Mouse (Mus musculus) heart, embryonic 13.5 days (tissue): ENCODE results near the gene Atp8a1. TPM values are rescaled to one million over a fixed set of nuclear protein-coding genes. Genes with fewer than 3 reads are reported as not detected.
A peak's percentile ranks its signal among the peaks of the same experiment; 100 is the strongest.

Experiments
- ATAC-seq: fragments of 200-750 bp; cut with Nextera tagmentation; 2 replicates; pipeline ENCODE4 v1.8.0; 2017; ENCODE audit warnings: moderate TSS enrichment; ENCODE audit not compliant: insufficient number of reproducible peaks, low FRiP score, low TSS enrichment; ENCODE audit errors: extremely low read depth
- H3K27ac ChIP-seq: fragments of 300-500 bp; sonication (generic); replicated peaks from 2 replicates; pipeline ENCODE4 v1.5.1; 2015; ENCODE audit warnings: moderate library complexity, mild to moderate bottlenecking, inconsistent platforms
- H3K27me3 ChIP-seq: fragments of 300-500 bp; sonication (generic); replicated peaks from 2 replicates; pipeline ENCODE4 v1.6.1; 2015; ENCODE audit warnings: mild to moderate bottlenecking, inconsistent platforms
- H3K36me3 ChIP-seq: fragments of 300-500 bp; sonication (generic); 2 replicates; pipeline ENCODE4 v1.6.1; 2015; ENCODE audit warnings: mild to moderate bottlenecking, inconsistent platforms
- H3K4me1 ChIP-seq: fragments of 300-500 bp; sonication (generic); 2 replicates; pipeline ENCODE4 v1.6.1; 2015; ENCODE audit warnings: inconsistent platforms
- H3K4me2 ChIP-seq: fragments of 300-500 bp; sonication (generic); 2 replicates; pipeline ENCODE4 v1.6.1; 2015; ENCODE audit warnings: inconsistent platforms, mild to moderate bottlenecking, moderate library complexity
- H3K4me3 ChIP-seq: fragments of 300-500 bp; sonication (generic); 2 replicates; pipeline ENCODE4 v1.5.1; 2015; ENCODE audit warnings: moderate library complexity, mild to moderate bottlenecking, inconsistent platforms
- H3K9ac ChIP-seq: fragments of 300-500 bp; sonication (generic); 2 replicates; pipeline ENCODE4 v1.6.1; 2015; ENCODE audit warnings: inconsistent platforms, mild to moderate bottlenecking, moderate library complexity
- H3K9me3 ChIP-seq: fragments of 300-500 bp; sonication (generic); 2 replicates; pipeline ENCODE4 v1.6.1; 2016; ENCODE audit warnings: inconsistent platforms
- WGBS: fragments of 180-500 bp; shearing (Covaris S2); methylation state at CpG from one replicate; pipeline ENCODE4 v1.1.7; 2015; ENCODE audit warnings: mixed read lengths; 5-methylcytosine and 5-hydroxymethylcytosine counted together
- polyA plus RNA-seq: library from polyadenylated mRNA; unstranded; fragments of >200 nt; fragmentation: Nextera tagmentation; extraction: Ambion mirVana; gene quantifications from 2 replicates; pipeline ENCODE4 v1.2.1, GENCODE M21; 2015

Gene Atp8a1
- polyA plus RNA-seq, 1 experiment from 2014 or later = 8.1 TPM

DNA sequence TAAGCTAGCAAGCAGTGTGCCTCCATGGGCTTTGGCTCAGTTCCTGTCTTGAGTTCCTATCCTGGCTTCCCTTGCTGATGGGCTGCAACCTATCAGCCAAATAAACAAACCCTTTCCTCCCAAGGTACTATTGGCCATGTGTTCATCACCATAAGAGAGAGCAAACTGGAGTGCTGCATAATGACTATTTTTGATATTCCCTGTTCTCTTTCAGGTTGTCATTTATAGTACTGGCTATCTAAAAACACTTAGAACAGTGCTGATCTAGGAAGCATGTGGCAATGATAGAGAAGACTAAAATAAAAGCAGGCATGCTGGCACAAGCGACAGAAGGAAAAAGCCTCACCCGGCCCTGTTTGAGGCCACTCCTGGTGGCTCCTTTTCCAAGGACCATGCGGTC lies 149.1 kb downstream of the Atp8a1 start:
- no peak overlapping the region for H3K4me3 ChIP-seq
- no peak for ATAC-seq
- H3K27ac ChIP-seq = peak overlapping the region; percentile 66
- H3K36me3 ChIP-seq = 0 out of 2 replicates have a peak, but pooled peaks cover 4% of the 10 kb centered on the region
- no peak overlapping the region for H3K4me2 ChIP-seq
- peaks cover 32% of the 10 kb centered on the region for H3K4me1 ChIP-seq
- H3K9ac ChIP-seq = no peak overlapping the region
- no peaks in the 10 kb centered on the region for H3K27me3 ChIP-seq
- 49% methylated on average over 3 of the region's 3 CpGs for WGBS
- no peaks in the 10 kb centered on the region for H3K9me3 ChIP-seq

GRCm38 (mm10) chr5:67696741-67697596 lies 150.3 kb downstream of the Atp8a1 start:
- Histone ChIP-seq H3K27ac (peak overlapping the region; percentile 65), H3K4me3 (no peak overlapping the region), H3K9me3 (no peaks in the 10 kb centered on the region), H3K27me3 (no peaks in the 10 kb centered on the region), H3K9ac (0 out of 2 replicates have a peak overlapping the region, but pooled peaks have one; percentile 38), H3K4me2 (peak overlapping the region; percentile 54), H3K4me1 (peaks cover 32% of the 10 kb centered on the region), H3K36me3 (0 out of 2 replicates have a peak, but pooled peaks cover 4% of the 10 kb centered on the region)
- ATAC-seq = no peak
- 21% methylated on average over 12 of the region's 12 CpGs for WGBS

DNA sequence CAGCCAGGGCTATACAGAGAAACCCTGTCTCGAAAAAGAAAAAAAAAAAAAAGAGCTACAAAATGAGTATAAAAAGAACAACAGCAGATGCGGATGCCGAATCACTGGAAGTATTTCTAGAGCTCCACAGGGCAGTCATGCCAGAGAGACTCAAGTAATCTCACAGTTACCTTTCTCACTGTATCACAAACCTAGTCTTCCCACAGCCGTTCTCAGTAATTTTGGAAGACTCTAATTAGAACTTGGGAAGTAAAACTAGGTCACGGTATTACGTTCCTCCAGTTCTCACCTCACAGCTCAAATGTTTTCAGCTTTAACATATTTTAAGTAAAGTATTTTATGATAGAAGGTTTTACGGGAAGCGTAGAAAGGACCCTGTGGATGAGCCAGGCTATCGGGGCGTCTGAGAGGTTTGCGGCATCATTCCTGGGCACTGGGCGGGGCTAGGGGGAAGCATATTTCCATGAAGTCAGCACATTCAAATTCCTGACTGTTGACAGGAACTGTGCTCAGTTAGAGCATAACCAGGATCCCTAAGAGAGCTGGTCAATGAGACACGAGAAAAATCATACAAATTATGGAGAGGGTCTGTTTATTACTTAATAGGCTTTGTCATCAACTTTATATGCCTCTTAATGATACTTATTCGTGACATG lies 152.1 kb downstream of the Atp8a1 start:
- H3K4me2 ChIP-seq = peak overlapping the region; percentile 10; the same call in 1 of the 2 replicates
- no peaks in the 10 kb centered on the region for H3K36me3 ChIP-seq
- no peak overlapping the region for H3K4me3 ChIP-seq
- no peaks in the 10 kb centered on the region for H3K27me3 ChIP-seq
- no peak for ATAC-seq
- H3K27ac ChIP-seq = no peak overlapping the region
- 73% methylated on average over 14 of the region's 14 CpGs for WGBS
- H3K9me3 ChIP-seq = no peaks in the 10 kb centered on the region
- H3K9ac ChIP-seq = no peak overlapping the region
- peaks cover 32% of the 10 kb centered on the region for H3K4me1 ChIP-seq

- Histone ChIP-seq H3K4me1 (peaks cover 3% of the 10 kb centered on the region; the same call in 1 of the 2 replicates), H3K9me3 (no peaks in the 10 kb centered on the region), H3K4me3 (no peak overlapping the region), H3K27ac (no peak overlapping the region), H3K36me3 (no peaks in the 10 kb centered on the region), H3K27me3 (no peaks in the 10 kb centered on the region), H3K9ac (no peak overlapping the region), H3K4me2 (no peak overlapping the region)
- WGBS = 92% methylated on average over 9 of the region's 9 CpGs
- ATAC-seq = no peak
Measured at GRCm38 (mm10) chr5:67690336-67690735, 156.9 kb downstream of the Atp8a1 start.

GRCm38 (mm10) chr5:67688001-67688400 lies 159.2 kb downstream of the Atp8a1 start:
- H3K4me2 ChIP-seq = no peak overlapping the region
- H3K4me3 ChIP-seq = no peak overlapping the region
- no peak for ATAC-seq
- H3K9me3 ChIP-seq = no peaks in the 10 kb centered on the region
- no peak overlapping the region for H3K27ac ChIP-seq
- H3K36me3 ChIP-seq = no peaks in the 10 kb centered on the region
- WGBS = 91% methylated on average over 8 of the region's 8 CpGs
- peaks cover 10% of the 10 kb centered on the region; the same call in 1 of the 2 replicates for H3K4me1 ChIP-seq
- H3K27me3 ChIP-seq = no peaks in the 10 kb centered on the region
- no peak overlapping the region for H3K9ac ChIP-seq

DNA sequence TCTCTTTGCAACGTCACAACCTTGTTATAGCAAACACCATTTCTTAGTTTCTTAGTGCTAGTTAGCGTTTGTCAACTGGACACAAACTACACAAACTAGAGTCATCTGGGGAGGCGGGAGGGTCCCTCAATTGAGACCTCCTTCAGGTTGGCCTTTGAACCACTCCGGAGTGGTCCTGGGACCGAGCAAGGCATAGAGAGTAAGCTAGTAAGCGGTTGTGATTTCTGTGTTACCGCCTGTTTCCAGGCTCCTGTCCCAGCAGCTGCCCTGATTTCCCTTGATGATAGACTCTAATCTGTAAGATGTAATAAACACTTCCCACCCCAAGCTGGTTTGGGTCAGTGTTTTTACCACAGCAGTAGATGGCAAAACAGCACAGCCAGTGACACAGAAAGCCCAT lies 161.3 kb downstream of the Atp8a1 start:
- ATAC-seq = no peak
- Histone ChIP-seq H3K4me2 (no peak overlapping the region), H3K27ac (no peak overlapping the region), H3K4me1 (peaks cover 10% of the 10 kb centered on the region; the same call in 1 of the 2 replicates), H3K36me3 (no peaks in the 10 kb centered on the region), H3K4me3 (no peak overlapping the region), H3K27me3 (no peaks in the 10 kb centered on the region), H3K9me3 (no peaks in the 10 kb centered on the region), H3K9ac (no peak overlapping the region)
- WGBS = 78% methylated on average over 7 of the region's 7 CpGs

GRCm38 (mm10) chr5:67685461-67685860 lies 161.8 kb downstream of the Atp8a1 start:
- 40% methylated on average over 5 of the region's 5 CpGs for WGBS
- Histone ChIP-seq H3K36me3 (no peaks in the 10 kb centered on the region), H3K4me3 (no peak overlapping the region), H3K9me3 (no peaks in the 10 kb centered on the region), H3K27me3 (no peaks in the 10 kb centered on the region), H3K4me1 (peaks cover 10% of the 10 kb centered on the region; the same call in 1 of the 2 replicates), H3K9ac (no peak overlapping the region), H3K27ac (no peak overlapping the region), H3K4me2 (no peak overlapping the region)
- ATAC-seq = no peak

- H3K4me2 ChIP-seq = no peak overlapping the region
- H3K27ac ChIP-seq = no peak overlapping the region
- no peaks in the 10 kb centered on the region for H3K9me3 ChIP-seq
- no peaks in the 10 kb centered on the region for H3K4me1 ChIP-seq
- no peaks in the 10 kb centered on the region for H3K27me3 ChIP-seq
- H3K9ac ChIP-seq = no peak overlapping the region
- no peaks in the 10 kb centered on the region for H3K36me3 ChIP-seq
- no peak overlapping the region for H3K4me3 ChIP-seq
- 49% methylated on average over 3 of the region's 3 CpGs for WGBS
- ATAC-seq = no peak
Measured at GRCm38 (mm10) chr5:67678819-67679218, 168.4 kb downstream of the Atp8a1 start.

DNA sequence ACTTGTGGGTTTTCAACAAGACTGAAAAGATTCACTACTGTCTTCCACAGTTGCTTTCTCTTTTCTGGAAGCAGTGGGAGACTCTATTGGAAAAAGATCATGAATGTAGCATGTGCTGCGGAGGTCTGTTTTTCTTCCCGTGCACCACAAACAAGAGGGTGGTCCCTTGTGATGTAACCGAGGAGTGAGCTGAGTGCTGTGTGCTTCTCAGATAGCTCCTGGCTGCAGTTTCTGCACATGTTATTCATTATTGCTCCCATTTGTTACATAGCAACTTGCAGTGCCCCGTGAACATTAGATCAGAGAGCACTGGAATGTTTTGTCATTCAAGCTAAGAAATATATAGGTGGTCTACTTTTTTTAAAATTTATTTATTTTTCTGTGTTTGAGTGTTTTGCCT lies 174.2 kb downstream of the Atp8a1 start:
- 80% methylated on average over 4 of the region's 4 CpGs for WGBS
- H3K4me3 ChIP-seq = no peak overlapping the region
- H3K9ac ChIP-seq = no peak overlapping the region
- no peak for ATAC-seq
- no peaks in the 10 kb centered on the region for H3K9me3 ChIP-seq
- no peak overlapping the region for H3K4me2 ChIP-seq
- H3K27ac ChIP-seq = no peak overlapping the region
- H3K36me3 ChIP-seq = no peaks in the 10 kb centered on the region
- H3K4me1 ChIP-seq = peaks cover 4% of the 10 kb centered on the region; the same call in 1 of the 2 replicates
- H3K27me3 ChIP-seq = no peaks in the 10 kb centered on the region

- Histone ChIP-seq H3K27ac (no peak overlapping the region), H3K4me2 (no peak overlapping the region), H3K9ac (no peak overlapping the region), H3K4me1 (peaks cover 4% of the 10 kb centered on the region; the same call in 1 of the 2 replicates), H3K9me3 (no peaks in the 10 kb centered on the region), H3K27me3 (no peaks in the 10 kb centered on the region), H3K36me3 (no peaks in the 10 kb centered on the region), H3K4me3 (no peak overlapping the region)
- ATAC-seq = no peak
- WGBS = 73% methylated on average over 6 of the region's 6 CpGs
Measured at GRCm38 (mm10) chr5:67670158-67670557, 177.1 kb downstream of the Atp8a1 start.

GRCm38 (mm10) chr5:67669436-67669896 lies 177.8 kb downstream of the Atp8a1 start:
- H3K9me3 ChIP-seq = no peaks in the 10 kb centered on the region
- H3K27ac ChIP-seq = no peak overlapping the region; the same call in 1 of the 2 replicates
- peak overlapping the region; percentile 5 for H3K4me2 ChIP-seq
- no peak for ATAC-seq
- no peaks in the 10 kb centered on the region for H3K27me3 ChIP-seq
- no peaks in the 10 kb centered on the region for H3K36me3 ChIP-seq
- H3K4me1 ChIP-seq = peaks cover 4% of the 10 kb centered on the region; the same call in 1 of the 2 replicates
- no peak overlapping the region for H3K9ac ChIP-seq
- H3K4me3 ChIP-seq = no peak overlapping the region
- 65% methylated on average over 13 of the region's 13 CpGs for WGBS
